10 mouse cellular contexts compared by ENCODE assay signal in genomic region chr8:121635534-121635933, GRCm38 (mm10). TPM values are rescaled to one million over a fixed set of nuclear protein-coding genes. Genes with fewer than 3 reads are reported as not detected.
A peak's percentile ranks its signal among the peaks of the same experiment; 100 is the strongest.
DNase-seq lines count a peak whose midpoint lies in the region; ATAC-seq and TF ChIP-seq lines count a peak whose summit lies in the region.
"Had no signal": no experiment of that assay in that cellular context is flagged by ENCODE, and none has a peak within 500 bp of the region (broad histone marks: within the 10 kb centered on the region; RNA-seq: fewer than 3 reads in every experiment).

No protein-coding gene starts in this region.

- no peak for ATAC-seq in CD4-positive, CD25-positive, alpha-beta regulatory T cell, adult 4 months
- ATAC-seq in neural tube, embryonic 15.5 days (ENCODE audit: low FRiP score) = no peak

- 65% methylated on average over 6 of the region's 6 CpGs for WGBS in neural tube, embryonic 15.5 days
- 22% methylated on average over 6 of the region's 6 CpGs for WGBS in kidney, adult 2 months

- TF ChIP-seq CTCF in kidney, adult 2 months (conservative IDR thresholded peaks at IDR 0.05; ENCODE audit: insufficient read depth, insufficient read length, low read depth, low read length) = no peak

- H3K27me3 ChIP-seq in neural tube, embryonic 15.5 days (replicated peaks) = no peaks in the 10 kb centered on the region
- no peaks in the 10 kb centered on the region for H3K27me3 ChIP-seq in kidney, adult 2 months (replicated peaks; ENCODE audit: control insufficient read depth, insufficient read depth, low read length)
- H3K27me3 ChIP-seq: liver, embryonic 15.5 days had no signal

- H3K36me3 ChIP-seq in neural tube, embryonic 15.5 days = no peaks in the 10 kb centered on the region
- no peaks in the 10 kb centered on the region for H3K36me3 ChIP-seq in kidney, adult 2 months (ENCODE audit: control insufficient read depth, insufficient read depth, low read length)
- H3K36me3 ChIP-seq: liver, embryonic 15.5 days had no signal

- H3K27ac ChIP-seq in neural tube, embryonic 15.5 days (replicated peaks) = 0 out of 2 replicates have a peak overlapping the region, but pooled peaks have one; percentile 5
- H3K27ac ChIP-seq in kidney, adult 2 months (ENCODE audit: insufficient read depth, low read depth, low read length) = peak overlapping the region; percentile 24

- intact Hi-C loops in left cerebral cortex, postnatal 4 days (cut with DNase I) = no loop called here

- peaks cover 57% of the 10 kb centered on the region for H3K4me1 ChIP-seq in neural tube, embryonic 15.5 days
- peaks cover 54% of the 10 kb centered on the region for H3K4me1 ChIP-seq in kidney, adult 2 months (ENCODE audit: control insufficient read depth, insufficient read depth, low read length)
- H3K4me1 ChIP-seq: liver, embryonic 15.5 days had no signal

- TF ChIP-seq POLR2A in kidney, adult 2 months (IDR thresholded peaks at IDR 0.05; ENCODE audit: low read depth, low read length) = no peak

- no peak overlapping the region for H3K9ac ChIP-seq in neural tube, embryonic 15.5 days (replicated peaks)
- H3K9ac ChIP-seq: liver, embryonic 15.5 days had no signal

- no peaks in the 10 kb centered on the region for H3K9me3 ChIP-seq in neural tube, embryonic 15.5 days (replicated peaks)
- H3K9me3 ChIP-seq: liver, embryonic 15.5 days had no signal

- H3K4me2 ChIP-seq in neural tube, embryonic 15.5 days = no peak overlapping the region
- H3K4me2 ChIP-seq: liver, embryonic 15.5 days had no signal

- peak; percentile 10 for DNase-seq in CD4-positive, CD25-positive, alpha-beta regulatory T cell, adult 2 months (ENCODE audit: low read depth, low spot score)
- no peak for DNase-seq in neural tube, embryonic 10.5 days (ENCODE audit: extremely low spot score, low spot score)
- peak; percentile 90 for DNase-seq in kidney, adult 2 months
- DNase-seq in lung, postnatal 4 days = peak; percentile 65 to 81
- DNase-seq in left cerebral cortex, postnatal 4 days = no peak
- DNase-seq in ovary, postnatal 10 days (ENCODE audit: low spot score) = no peak
- DNase-seq: thymus, adult 2 months had no signal

- no peak overlapping the region for H3K4me3 ChIP-seq in neural tube, embryonic 15.5 days (replicated peaks)
- no peak overlapping the region for H3K4me3 ChIP-seq in kidney, adult 2 months (ENCODE audit: insufficient read depth, low read depth, low read length)
- H3K4me3 ChIP-seq: liver, embryonic 15.5 days had no signal

RNA-seq across cellular contexts. Expression of gene Zcchc14, which starts 17.2 kb away (rescaled TPM):
- polyA plus RNA-seq in CD4-positive, CD25-positive, alpha-beta regulatory T cell, adult 4 months (2017; shearing (Covaris generic)) = under 1 TPM; 0.17 to 0.46 TPM
- polyA plus RNA-seq in neural tube, embryonic 15.5 days (2015; fragmentation: Nextera tagmentation; extraction: Ambion mirVana) = 16.7 and 21.3 TPM in 2 replicates
- 31.4 and 37.0 TPM in 2 replicates for polyA plus RNA-seq in kidney, adult 2 months (2012; rRNA removed)
- total RNA-seq in left cerebral cortex, postnatal 4 days (2021) = 100 to 1,000 TPM; 138 to 140 TPM

RNA-seq across cellular contexts. Expression of gene Map1lc3b, which starts 45.4 kb away (rescaled TPM):
- polyA plus RNA-seq in CD4-positive, CD25-positive, alpha-beta regulatory T cell, adult 4 months (2017; shearing (Covaris generic)) = 100 to 1,000 TPM; 505 to 519 TPM
- 315 and 351 TPM in 2 replicates for polyA plus RNA-seq in neural tube, embryonic 15.5 days (2015; fragmentation: Nextera tagmentation; extraction: Ambion mirVana)
- 130 and 155 TPM in 2 replicates for polyA plus RNA-seq in kidney, adult 2 months (2012; rRNA removed)
- 100 to 1,000 TPM; 145 to 167 TPM for total RNA-seq in left cerebral cortex, postnatal 4 days (2021)

RNA-seq across cellular contexts. Expression of gene Fbxo31, which starts 56.9 kb away (rescaled TPM):
- 1 to 10 TPM; 2.6 to 2.8 TPM for polyA plus RNA-seq in CD4-positive, CD25-positive, alpha-beta regulatory T cell, adult 4 months (2017; shearing (Covaris generic))
- polyA plus RNA-seq in neural tube, embryonic 15.5 days (2015; fragmentation: Nextera tagmentation; extraction: Ambion mirVana) = 38.3 and 44.2 TPM in 2 replicates
- polyA plus RNA-seq in kidney, adult 2 months (2012; rRNA removed) = 16.2 and 16.4 TPM in 2 replicates
- total RNA-seq in left cerebral cortex, postnatal 4 days (2021) = 10 to 100 TPM; 64.1 to 67.3 TPM

Comparison
In these comparisons a context has a peak if more than half of its experiments do, and no peak if none do; other contexts are left out.
1. DNase-seq: peak in CD4-positive, CD25-positive, alpha-beta regulatory T cell, adult 2 months (single experiment), kidney, adult 2 months (single experiment) and lung, postnatal 4 days (2 of 2); none in neural tube, embryonic 10.5 days (single experiment), left cerebral cortex, postnatal 4 days (single experiment) and ovary, postnatal 10 days (single experiment).
2. RNA of gene Zcchc14, which starts 17.2 kb away (polyA plus RNA-seq): 31.4 to 37.0 TPM in kidney, adult 2 months and 16.7 to 21.3 TPM in neural tube, embryonic 15.5 days; 0.17 to 0.46 TPM in CD4-positive, CD25-positive, alpha-beta regulatory T cell, adult 4 months; every median in the first group is over 10 times any median in the second.